Mouse (Mus musculus) midbrain, embryonic 14.5 days (tissue): ENCODE measurements at regions not wholly inside any gene's neighbourhood (a gene's known extent, or its start where the extent isn't known, plus 50 kb on each side); places are given as distances from the start of the nearest gene placed in this dataset.

Experiments
- ATAC-seq: fragments of 200-750 bp; cut with Nextera tagmentation; 2 replicates; pipeline ENCODE4 v1.8.0; 2017; ENCODE audit warnings: moderate number of reproducible peaks, moderate library complexity; ENCODE audit not compliant: low FRiP score, low TSS enrichment
- DNase-seq: peaks from one replicate; pipeline ENCODE4 v3.0.0-alpha.2; 2015
- H3K27ac ChIP-seq: fragments of 300-500 bp; sonication (generic); replicated peaks from 2 replicates; pipeline ENCODE4 v1.5.1; 2014; ENCODE audit warnings: mild to moderate bottlenecking, low read depth, low read length, moderate library complexity
- H3K27me3 ChIP-seq: fragments of 300-500 bp; sonication (generic); 2 replicates; pipeline ENCODE4 v1.6.1; 2014; ENCODE audit warnings: low read length, control low read depth, mixed read lengths; ENCODE audit not compliant: control insufficient read depth, insufficient read depth
- H3K36me3 ChIP-seq: fragments of 300-500 bp; sonication (generic); 2 replicates; pipeline ENCODE4 v1.6.1; 2014; ENCODE audit warnings: low read length, control low read depth; ENCODE audit not compliant: control insufficient read depth, insufficient read depth
- H3K4me1 ChIP-seq: fragments of 300-500 bp; sonication (generic); 2 replicates; pipeline ENCODE4 v1.6.1; 2014; ENCODE audit warnings: mild to moderate bottlenecking, antibody characterized with exemption, low read length, control low read depth; ENCODE audit not compliant: control insufficient read depth, insufficient read depth
- H3K4me2 ChIP-seq: fragments of 300-500 bp; sonication (generic); 2 replicates; pipeline ENCODE4 v1.6.1; 2014; ENCODE audit warnings: mild to moderate bottlenecking, low read length, moderate library complexity
- H3K4me3 ChIP-seq: fragments of 300-500 bp; sonication (generic); replicated peaks from 2 replicates; pipeline ENCODE4 v1.5.1; 2014; ENCODE audit warnings: low read depth, low read length
- H3K9ac ChIP-seq: fragments of 300-500 bp; sonication (generic); replicated peaks from 2 replicates; pipeline ENCODE4 v1.6.1; 2014; ENCODE audit warnings: mild to moderate bottlenecking, low read length, moderate library complexity
- H3K9me3 ChIP-seq: fragments of 300-500 bp; sonication (generic); 2 replicates; pipeline ENCODE4 v1.6.1; 2016; ENCODE audit warnings: low read length, control low read depth, mixed read lengths; ENCODE audit not compliant: control insufficient read depth
- WGBS: fragments of 180-500 bp; shearing (Covaris S2); extraction: QIAGEN DNeasy Blood & Tissue Kit; methylation state at CpG from one replicate; pipeline ENCODE4 v1.1.7; 2014; 5-methylcytosine and 5-hydroxymethylcytosine counted together

GRCm38 (mm10) chr9:61862071-61862480 lies 52.3 kb downstream of the Rplp1 start:
- H3K4me2 ChIP-seq: no peak overlapping the region
- no peak overlapping the region for H3K27ac ChIP-seq
- peak; percentile 61 for DNase-seq
- 0 out of 2 replicates have a peak, but pooled peaks cover 3% of the 10 kb centered on the region for H3K4me1 ChIP-seq
- ATAC-seq: peak; percentile 53; the same call in 1 of the 2 replicates
- H3K27me3 ChIP-seq: no peaks in the 10 kb centered on the region
- no peaks in the 10 kb centered on the region for H3K36me3 ChIP-seq
- WGBS: 44% methylated on average over 6 of the region's 6 CpGs
- no peaks in the 10 kb centered on the region for H3K9me3 ChIP-seq
- H3K9ac ChIP-seq: no peak overlapping the region
- H3K4me3 ChIP-seq: no peak overlapping the region

- Histone ChIP-seq H3K4me3 (no peak overlapping the region), H3K9ac (no peak overlapping the region), H3K36me3 (no peaks in the 10 kb centered on the region), H3K4me1 (0 out of 2 replicates have a peak, but pooled peaks cover 3% of the 10 kb centered on the region), H3K27me3 (no peaks in the 10 kb centered on the region), H3K9me3 (no peaks in the 10 kb centered on the region), H3K4me2 (no peak overlapping the region), H3K27ac (no peak overlapping the region)
- 24% methylated on average over 2 of the region's 2 CpGs for WGBS
- ATAC-seq: no peak
- DNase-seq: peak; percentile 82
Measured at GRCm38 (mm10) chr9:61860147-61860546, 54.2 kb downstream of the Rplp1 start.

- no peak overlapping the region for H3K27ac ChIP-seq
- ATAC-seq (no peak), DNase-seq (no peak)
- no peaks in the 10 kb centered on the region for H3K27me3 ChIP-seq
- no peaks in the 10 kb centered on the region for H3K36me3 ChIP-seq
- H3K4me3 ChIP-seq: no peak overlapping the region
- 71% methylated on average over 6 of the region's 6 CpGs for WGBS
- H3K9ac ChIP-seq: no peak overlapping the region
- H3K9me3 ChIP-seq: no peaks in the 10 kb centered on the region
- 0 out of 2 replicates have a peak, but pooled peaks cover 3% of the 10 kb centered on the region for H3K4me1 ChIP-seq
- no peak overlapping the region for H3K4me2 ChIP-seq
Measured at GRCm38 (mm10) chr9:61859438-61859837, 54.9 kb downstream of the Rplp1 start.

- Histone ChIP-seq H3K27me3 (no peaks in the 10 kb centered on the region), H3K4me1 (0 out of 2 replicates have a peak, but pooled peaks cover 3% of the 10 kb centered on the region), H3K4me3 (no peak overlapping the region), H3K9me3 (no peaks in the 10 kb centered on the region), H3K36me3 (no peaks in the 10 kb centered on the region), H3K9ac (no peak overlapping the region), H3K4me2 (no peak overlapping the region), H3K27ac (no peak overlapping the region)
- no peak for ATAC-seq
- 90% methylated on average over 6 of the region's 6 CpGs for WGBS
- no peak for DNase-seq
Measured at GRCm38 (mm10) chr9:61857817-61858216, 56.5 kb downstream of the Rplp1 start.

GRCm38 (mm10) chr9:61856686-61857085 lies 57.7 kb downstream of the Rplp1 start:
- H3K4me3 ChIP-seq: no peak overlapping the region
- no peaks in the 10 kb centered on the region for H3K9me3 ChIP-seq
- H3K27me3 ChIP-seq: no peaks in the 10 kb centered on the region
- H3K4me1 ChIP-seq: 0 out of 2 replicates have a peak, but pooled peaks cover 3% of the 10 kb centered on the region
- H3K27ac ChIP-seq: no peak overlapping the region
- no peak overlapping the region for H3K9ac ChIP-seq
- no peak for DNase-seq
- no peak overlapping the region for H3K4me2 ChIP-seq
- no peak for ATAC-seq
- no peaks in the 10 kb centered on the region for H3K36me3 ChIP-seq
- 89% methylated on average over 1 of the region's 1 CpGs for WGBS

- Histone ChIP-seq H3K27ac (no peak overlapping the region), H3K9ac (no peak overlapping the region), H3K4me2 (no peak overlapping the region), H3K4me1 (0 out of 2 replicates have a peak, but pooled peaks cover 3% of the 10 kb centered on the region), H3K4me3 (no peak overlapping the region), H3K36me3 (no peaks in the 10 kb centered on the region), H3K9me3 (no peaks in the 10 kb centered on the region), H3K27me3 (no peaks in the 10 kb centered on the region)
- 53% methylated on average over 11 of the region's 11 CpGs for WGBS
- ATAC-seq (no peak), DNase-seq (no peak)
Measured at GRCm38 (mm10) chr9:61855686-61856085, 58.7 kb downstream of the Rplp1 start.

GRCm38 (mm10) chr9:61853841-61854240 lies 60.5 kb downstream of the Rplp1 start:
- Histone ChIP-seq H3K4me1 (no peaks in the 10 kb centered on the region), H3K4me3 (no peak overlapping the region), H3K36me3 (no peaks in the 10 kb centered on the region), H3K9me3 (no peaks in the 10 kb centered on the region), H3K4me2 (no peak overlapping the region), H3K9ac (no peak overlapping the region), H3K27ac (no peak overlapping the region), H3K27me3 (no peaks in the 10 kb centered on the region)
- DNase-seq: no peak
- ATAC-seq: no peak
- WGBS: 76% methylated on average over 4 of the region's 4 CpGs

GRCm38 (mm10) chr9:61851331-61851730 lies 63.0 kb downstream of the Rplp1 start:
- Histone ChIP-seq H3K4me2 (no peak overlapping the region), H3K4me3 (no peak overlapping the region), H3K36me3 (no peaks in the 10 kb centered on the region), H3K9ac (no peak overlapping the region), H3K27ac (no peak overlapping the region), H3K4me1 (no peaks in the 10 kb centered on the region), H3K9me3 (no peaks in the 10 kb centered on the region), H3K27me3 (no peaks in the 10 kb centered on the region)
- WGBS: 97% methylated on average over 3 of the region's 3 CpGs
- DNase-seq (no peak), ATAC-seq (no peak)

- Histone ChIP-seq H3K4me3 (no peak overlapping the region), H3K27ac (no peak overlapping the region), H3K4me2 (no peak overlapping the region), H3K36me3 (no peaks in the 10 kb centered on the region), H3K27me3 (no peaks in the 10 kb centered on the region), H3K9me3 (no peaks in the 10 kb centered on the region), H3K9ac (no peak overlapping the region), H3K4me1 (no peaks in the 10 kb centered on the region)
- 91% methylated on average over 2 of the region's 2 CpGs for WGBS
- ATAC-seq (no peak), DNase-seq (no peak)
Measured at GRCm38 (mm10) chr9:61848401-61848800, 65.9 kb downstream of the Rplp1 start.
